Mouse (Mus musculus) layer of hippocampus, adult 18-20 months (tissue): ENCODE measurements at regions not wholly inside any gene's neighbourhood (a gene's known extent, or its start where the extent isn't known, plus 50 kb on each side); places are given as distances from the start of the nearest gene placed in this dataset.

ENCODE experiments used
- DNase-seq, 2 experiments: peaks; one replicate each; pipeline ENCODE4 v3.0.0; 2022; ENCODE audit warnings: low spot score in 2 of 2

DNA sequence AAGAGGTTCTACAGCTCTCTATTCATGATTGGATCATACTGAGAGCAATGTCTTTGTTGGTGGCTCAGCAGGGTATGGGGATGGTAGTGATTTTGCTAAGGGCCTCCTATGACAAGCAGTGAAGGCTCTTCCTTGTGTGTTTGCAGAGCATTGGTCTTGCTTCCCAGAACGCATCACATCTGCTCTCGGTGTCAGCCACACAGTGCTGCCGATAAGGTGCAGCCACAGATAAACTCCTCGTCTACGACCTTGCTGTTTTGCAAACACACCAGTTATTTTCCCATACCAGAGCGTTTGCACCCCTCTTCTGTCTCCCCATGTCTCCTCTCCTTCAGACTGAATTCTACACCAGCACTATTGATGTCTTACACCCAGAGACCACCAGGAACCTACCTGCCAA lies 68.4 kb upstream of the Thpo start:
- DNase-seq: no peak

DNA sequence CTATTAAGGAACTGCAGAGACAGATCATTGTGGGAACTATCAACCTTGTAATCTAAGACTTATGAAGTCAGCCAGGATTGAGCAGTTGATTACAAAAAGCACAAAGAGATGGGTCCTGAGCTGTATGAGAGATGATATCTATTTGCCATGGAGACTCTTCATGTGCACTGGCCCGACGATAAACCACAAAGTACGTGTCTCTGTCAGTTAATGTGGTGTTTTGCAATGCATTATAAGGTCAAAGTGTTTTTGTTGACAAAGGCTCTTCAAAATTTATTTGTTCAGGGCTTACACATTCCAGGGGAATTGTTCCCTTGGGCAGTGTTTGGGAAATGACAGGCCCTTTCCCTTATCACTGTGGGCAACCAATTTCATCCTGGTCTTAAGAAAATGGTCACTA lies 65.7 kb upstream of the Thpo start:
- DNase-seq: no peak

- no peak for DNase-seq
Observed at GRCm38 (mm10) chr16:20798115-20798514, 63.8 kb upstream of the Thpo start.

GRCm38 (mm10) chr16:20794721-20795120 lies 60.4 kb upstream of the Thpo start:
- no peak for DNase-seq
